Mouse (Mus musculus) small intestine, adult 2 months (tissue): ENCODE data around the gene Tom1. TPM values are rescaled to one million over a fixed set of nuclear protein-coding genes. Genes with fewer than 3 reads are reported as not detected.

ENCODE experiments used
- H3K27ac ChIP-seq: fragments of 200-500 bp; 2 replicates; pipeline ENCODE4 v1.5.1; 2012; ENCODE audit warnings: low read depth, low read length, control low read depth, inconsistent platforms; ENCODE audit not compliant: insufficient read depth
- H3K27me3 ChIP-seq: fragments of 200-500 bp; 2 replicates; pipeline ENCODE4 v1.6.1; 2012; ENCODE audit warnings: mild to moderate bottlenecking, moderate library complexity, low read length, inconsistent platforms; ENCODE audit not compliant: control insufficient read depth, insufficient read depth
- H3K36me3 ChIP-seq: fragments of 200-500 bp; 2 replicates; pipeline ENCODE4 v1.6.1; 2012; ENCODE audit warnings: mild to moderate bottlenecking, low read length, control low read depth, inconsistent platforms; ENCODE audit not compliant: control insufficient read depth, insufficient read depth
- H3K4me1 ChIP-seq: fragments of 200-500 bp; 2 replicates; pipeline ENCODE4 v1.6.1; 2012; ENCODE audit warnings: low read length, inconsistent platforms, mixed read lengths; ENCODE audit not compliant: control insufficient read depth, insufficient read depth, insufficient read length
- H3K4me3 ChIP-seq: fragments of 200-500 bp; 2 replicates; pipeline ENCODE4 v1.5.1; 2012; ENCODE audit warnings: low read depth, mild to moderate bottlenecking, control low read depth, inconsistent platforms, low read length, moderate library complexity
- CTCF ChIP-seq: fragments of 200-500 bp; IDR thresholded peaks from 2 replicates; pipeline ENCODE4 v1.5.1; 2012; ENCODE audit warnings: low read depth, mild to moderate bottlenecking, control low read depth, inconsistent platforms, low read length, moderate library complexity, mixed read lengths; ENCODE audit not compliant: insufficient replicate concordance, insufficient read length; ENCODE audit errors: extremely low read depth
- POLR2A ChIP-seq: fragments of 200-500 bp; IDR thresholded peaks from 2 replicates; pipeline ENCODE4 v1.6.1; 2012; ENCODE audit warnings: low read depth, mild to moderate bottlenecking, control low read depth, inconsistent platforms, low read length, moderate library complexity
- WGBS: fragments of 180-500 bp; shearing (Covaris S2); methylation state at CpG from one replicate; pipeline ENCODE4 v1.1.7; 2018; 5-methylcytosine and 5-hydroxymethylcytosine counted together
- polyA plus RNA-seq: library from polyadenylated mRNA; depleted of rRNA; stranded (reverse); fragments of >200 nt; gene quantifications from 2 replicates; pipeline ENCODE4 v1.2.3, GENCODE M21; 2012

Tom1 gene
- polyA plus RNA-seq, 1 experiment = 28.0 TPM

DNA sequence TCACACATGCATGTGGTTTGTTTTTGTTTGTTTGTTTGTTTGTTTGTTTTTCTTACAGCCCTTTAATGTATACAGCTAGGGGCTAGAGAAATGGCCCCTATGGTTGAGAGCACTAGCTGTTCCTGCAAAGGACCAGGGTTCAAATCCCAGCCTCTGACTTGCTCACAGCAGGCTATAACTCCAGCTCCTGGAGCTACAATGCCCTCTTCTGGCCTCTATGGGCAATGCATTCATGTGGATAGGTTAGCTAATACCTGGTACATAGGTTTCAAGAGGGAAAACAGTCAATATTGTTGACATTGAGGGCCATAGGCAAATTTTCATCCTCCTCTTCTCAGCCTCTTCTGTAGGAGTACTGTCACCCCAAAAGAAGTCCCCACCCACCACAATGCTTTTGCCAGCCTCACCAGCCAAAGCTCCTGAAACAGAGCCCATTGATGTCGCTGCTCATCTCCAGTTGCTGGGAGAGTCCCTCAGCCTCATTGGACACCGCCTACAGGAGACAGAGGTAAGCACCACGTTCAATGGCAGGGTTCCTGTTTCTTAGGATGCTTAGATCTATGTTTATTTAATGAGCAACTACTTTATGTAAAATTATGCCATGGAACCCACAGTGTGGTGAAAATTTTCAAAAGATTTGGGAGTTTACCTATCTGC lies 9.7 kb upstream of the Tom1 start:
- Histone ChIP-seq H3K4me3 (no peak overlapping the region), H3K36me3 (peaks cover 38% of the 10 kb centered on the region), H3K27ac (no peak overlapping the region), H3K4me1 (no peaks in the 10 kb centered on the region), H3K27me3 (no peaks in the 10 kb centered on the region)
- peak; percentile 39; the same call in 1 of the 2 replicates for TF ChIP-seq CTCF
- TF ChIP-seq POLR2A = no peak
- 91% methylated on average over 3 of the region's 3 CpGs for WGBS

DNA sequence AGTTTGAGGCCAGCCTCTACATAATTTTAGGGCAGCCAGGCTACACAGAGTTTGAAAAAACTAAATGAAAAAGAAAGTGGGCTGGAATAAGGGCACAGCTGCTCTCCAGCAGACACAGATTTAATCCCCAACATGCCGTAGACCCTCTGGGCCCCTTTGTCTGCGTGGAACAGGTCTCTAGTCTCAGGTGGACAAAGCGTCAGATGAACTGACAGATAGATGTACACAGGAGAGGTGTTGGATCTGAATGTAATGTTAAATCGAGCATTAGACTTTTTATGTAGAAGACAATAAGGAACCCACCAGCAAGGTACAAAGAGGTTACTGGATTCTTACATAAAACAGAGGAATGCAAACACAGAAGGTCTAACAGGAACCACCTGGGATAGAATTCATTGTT lies 7.7 kb upstream of the Tom1 start:
- no peak overlapping the region for H3K4me3 ChIP-seq
- H3K36me3 ChIP-seq = peaks cover 46% of the 10 kb centered on the region
- no peaks in the 10 kb centered on the region for H3K27me3 ChIP-seq
- no peaks in the 10 kb centered on the region for H3K4me1 ChIP-seq
- H3K27ac ChIP-seq = no peak overlapping the region
- TF ChIP-seq CTCF (no peak), POLR2A (no peak)
- 97% methylated on average over 4 of the region's 4 CpGs for WGBS

DNA sequence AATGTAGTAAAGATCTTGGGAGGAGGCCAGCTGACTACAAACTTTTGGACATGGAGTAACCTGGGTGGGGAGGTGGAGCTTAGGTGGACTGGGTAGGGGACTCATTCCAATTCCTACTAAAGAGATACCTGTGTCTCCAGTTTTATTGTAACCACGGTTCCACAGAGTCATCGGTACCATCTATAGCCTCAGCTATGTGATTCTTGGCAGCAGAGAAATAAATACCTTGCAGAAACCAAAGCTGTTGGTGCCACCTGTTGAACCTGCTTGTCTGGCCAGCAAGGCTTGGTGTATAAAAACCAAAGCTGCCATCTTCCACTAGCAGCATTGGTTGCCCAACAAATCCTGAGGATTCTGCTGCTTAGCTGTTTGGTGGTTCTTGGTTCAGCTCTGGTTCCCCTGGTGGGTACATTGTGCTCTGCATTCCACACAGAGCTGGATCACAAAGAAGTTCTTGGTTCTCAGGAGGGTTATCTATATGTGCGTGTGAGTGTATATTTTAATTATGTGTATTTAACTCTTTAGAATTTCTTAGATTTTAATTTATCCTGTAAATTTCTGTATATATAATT lies 3.0 kb upstream of the Tom1 start:
- no peak overlapping the region for H3K4me3 ChIP-seq
- no peak for TF ChIP-seq CTCF
- TF ChIP-seq POLR2A = no peak
- no peaks in the 10 kb centered on the region for H3K27me3 ChIP-seq
- 95% methylated on average over 3 of the region's 3 CpGs for WGBS
- peaks cover 17% of the 10 kb centered on the region for H3K36me3 ChIP-seq
- no peaks in the 10 kb centered on the region for H3K4me1 ChIP-seq
- H3K27ac ChIP-seq = no peak overlapping the region

DNA sequence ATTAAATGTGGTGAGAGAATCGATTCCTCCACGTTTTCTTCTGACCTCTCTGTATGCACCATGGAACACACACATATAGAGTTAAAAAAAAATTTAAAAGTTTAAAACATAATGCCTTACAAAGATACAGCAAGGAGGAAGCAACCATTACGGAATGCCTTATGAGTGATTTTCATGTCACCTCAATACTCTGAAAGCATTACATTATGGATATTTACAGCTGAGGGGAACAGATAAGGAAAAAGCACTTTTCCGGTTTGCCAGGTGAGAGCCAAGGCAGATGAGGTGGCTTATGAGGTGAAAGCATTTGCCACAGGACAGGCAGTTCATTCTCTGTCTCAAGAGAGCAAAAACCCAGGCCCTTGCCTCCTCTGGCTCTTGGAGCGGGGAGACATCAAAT lies 544 bp upstream of the Tom1 start:
- Histone ChIP-seq H3K36me3 (peaks cover 13% of the 10 kb centered on the region), H3K4me1 (no peaks in the 10 kb centered on the region; the same call in 1 of the 2 replicates), H3K4me3 (peak overlapping the region; percentile 91), H3K27me3 (no peaks in the 10 kb centered on the region), H3K27ac (no peak overlapping the region)
- whole genome bisulfite sequencing = 55% methylated on average over 5 of the region's 5 CpGs
- no peak for TF ChIP-seq POLR2A
- no peak for TF ChIP-seq CTCF

DNA sequence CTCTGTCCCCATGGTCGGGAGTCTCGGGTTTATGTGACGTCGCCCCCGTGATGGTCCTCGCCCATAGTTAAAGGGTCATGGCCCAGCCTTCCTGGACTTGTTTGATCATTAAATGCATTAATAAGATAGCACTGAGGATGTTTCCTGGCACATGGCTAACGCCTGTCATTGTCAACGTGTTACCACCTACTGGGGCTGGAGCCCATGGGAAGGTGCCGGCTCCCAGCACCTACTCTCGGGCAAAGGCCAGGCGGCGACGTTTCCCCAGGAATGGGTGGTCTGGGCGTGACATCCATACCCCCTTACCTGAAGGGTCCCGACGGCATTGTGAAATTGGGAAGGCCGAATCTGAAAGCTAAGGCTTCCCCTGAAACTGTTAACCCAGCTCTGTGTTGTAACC lies 780 bp downstream of the Tom1 start:
- Histone ChIP-seq H3K4me3 (peak overlapping the region; percentile 91), H3K27ac (peak overlapping the region; percentile 47)

DNA sequence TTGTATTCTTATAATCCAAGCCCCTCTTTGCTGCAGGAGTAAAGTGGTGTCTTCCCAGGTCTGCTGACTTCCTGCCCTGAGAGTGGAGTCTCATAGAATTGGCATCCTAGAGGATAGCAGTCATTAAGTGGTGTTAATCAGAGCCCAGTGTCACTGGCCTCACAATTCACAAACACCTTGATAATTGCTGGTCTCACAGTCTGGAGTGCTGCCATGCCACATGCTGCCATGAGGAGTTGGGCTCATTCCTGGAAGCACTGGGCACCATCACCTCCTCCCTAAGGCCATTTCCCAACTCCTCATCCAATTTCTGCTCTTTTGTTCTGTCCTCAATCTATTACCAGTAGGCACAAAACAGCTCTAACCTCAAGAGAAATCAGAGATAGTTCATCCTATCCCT lies 2.1 kb downstream of the Tom1 start:
- TF ChIP-seq POLR2A (no peak), CTCF (no peak)
- H3K36me3 ChIP-seq = peaks cover under 1% of the 10 kb centered on the region
- H3K27ac ChIP-seq = no peak overlapping the region
- H3K27me3 ChIP-seq = no peaks in the 10 kb centered on the region
- H3K4me1 ChIP-seq = peaks cover 5% of the 10 kb centered on the region; the same call in 1 of the 2 replicates
- no peak overlapping the region for H3K4me3 ChIP-seq

More for the DNA sequence above, 780 bp downstream of the Tom1 start:
- Histone ChIP-seq H3K4me1 (peaks cover 5% of the 10 kb centered on the region; the same call in 1 of the 2 replicates), H3K27me3 (no peaks in the 10 kb centered on the region), H3K36me3 (peaks cover 11% of the 10 kb centered on the region)
- TF ChIP-seq POLR2A = no peak
- TF ChIP-seq CTCF = no peak
- WGBS = 0% methylated on average over 17 of the region's 17 CpGs

DNA sequence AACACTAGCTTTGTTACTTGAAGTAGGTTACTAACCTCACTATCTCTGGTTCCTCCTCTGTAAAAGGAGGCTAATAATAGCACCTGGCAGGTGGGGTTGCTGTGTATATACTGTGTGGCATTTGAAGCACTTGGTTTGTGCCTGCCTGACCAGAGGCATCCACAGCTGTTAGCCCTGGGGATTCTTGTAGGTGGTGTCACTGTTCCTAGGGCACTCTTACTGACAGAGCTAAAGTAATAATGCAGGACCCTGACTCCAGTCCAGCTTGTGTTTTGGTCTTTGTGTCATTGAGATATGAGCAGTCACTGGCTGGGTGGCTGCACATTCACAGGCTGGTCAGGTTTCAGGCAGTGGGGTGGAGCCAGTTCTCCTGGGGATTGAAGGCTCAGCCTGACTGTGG lies 5.0 kb downstream of the Tom1 start:
- no peak for TF ChIP-seq CTCF
- TF ChIP-seq POLR2A = no peak
- Histone ChIP-seq H3K27me3 (no peaks in the 10 kb centered on the region), H3K4me3 (no peak overlapping the region), H3K4me1 (peaks cover 5% of the 10 kb centered on the region; the same call in 1 of the 2 replicates), H3K27ac (no peak overlapping the region), H3K36me3 (no peaks in the 10 kb centered on the region)
